Mouse (Mus musculus) heart, embryonic 16.5 days (tissue): ENCODE data around the gene Cux1. TPM values are rescaled to one million over a fixed set of nuclear protein-coding genes. Genes with fewer than 3 reads are reported as not detected.

Source experiments
- ATAC-seq: fragments of 200-750 bp; cut with Nextera tagmentation; replicated peaks from 2 replicates; pipeline ENCODE4 v1.8.0; 2017; ENCODE audit warnings: moderate number of reproducible peaks; ENCODE audit not compliant: insufficient read depth, low FRiP score; ENCODE audit errors: extremely low read depth
- H3K27ac ChIP-seq: fragments of 300-500 bp; sonication (generic); 2 replicates; pipeline ENCODE4 v1.5.1; 2014; ENCODE audit warnings: mild to moderate bottlenecking, low read length, control low read depth, moderate library complexity
- H3K27me3 ChIP-seq: fragments of 300-500 bp; sonication (generic); 2 replicates; pipeline ENCODE4 v1.6.1; 2014; ENCODE audit warnings: low read length, mixed read lengths; ENCODE audit not compliant: control insufficient read depth, insufficient read depth
- H3K36me3 ChIP-seq: fragments of 300-500 bp; sonication (generic); 2 replicates; pipeline ENCODE4 v1.6.1; 2014; ENCODE audit not compliant: control insufficient read depth, insufficient read depth
- H3K4me1 ChIP-seq: fragments of 300-500 bp; sonication (generic); 2 replicates; pipeline ENCODE4 v1.6.1; 2014; ENCODE audit warnings: low read length, mixed read lengths; ENCODE audit not compliant: control insufficient read depth, insufficient read depth
- H3K4me2 ChIP-seq: fragments of 300-500 bp; sonication (generic); 2 replicates; pipeline ENCODE4 v1.6.1; 2014; ENCODE audit warnings: low read depth, mild to moderate bottlenecking, control low read depth, low read length
- H3K4me3 ChIP-seq: fragments of 300-500 bp; sonication (generic); 2 replicates; pipeline ENCODE4 v1.5.1; 2014; ENCODE audit warnings: mild to moderate bottlenecking, control low read depth, low read length
- H3K9ac ChIP-seq: fragments of 300-500 bp; sonication (generic); 2 replicates; pipeline ENCODE4 v1.6.1; 2014; ENCODE audit warnings: low read length, control low read depth
- H3K9me3 ChIP-seq: fragments of 300-500 bp; sonication (generic); replicated peaks from 2 replicates; pipeline ENCODE4 v1.6.1; 2016; ENCODE audit warnings: low read length; ENCODE audit not compliant: control insufficient read depth
- WGBS: fragments of 180-500 bp; shearing (Covaris S2); extraction: QIAGEN DNeasy Blood & Tissue Kit; methylation state at CpG from one replicate; pipeline ENCODE4 v1.1.7; 2014; 5-methylcytosine and 5-hydroxymethylcytosine counted together
- polyA plus RNA-seq: library from polyadenylated mRNA; unstranded; fragments of >200 nt; fragmentation: Nextera tagmentation; extraction: Ambion mirVana; gene quantifications from 2 replicates; pipeline ENCODE4 v1.2.1, GENCODE M21; 2015

Gene Cux1
- polyA plus RNA-seq, 1 experiment from 2014 or later, result 89.0 TPM

DNA sequence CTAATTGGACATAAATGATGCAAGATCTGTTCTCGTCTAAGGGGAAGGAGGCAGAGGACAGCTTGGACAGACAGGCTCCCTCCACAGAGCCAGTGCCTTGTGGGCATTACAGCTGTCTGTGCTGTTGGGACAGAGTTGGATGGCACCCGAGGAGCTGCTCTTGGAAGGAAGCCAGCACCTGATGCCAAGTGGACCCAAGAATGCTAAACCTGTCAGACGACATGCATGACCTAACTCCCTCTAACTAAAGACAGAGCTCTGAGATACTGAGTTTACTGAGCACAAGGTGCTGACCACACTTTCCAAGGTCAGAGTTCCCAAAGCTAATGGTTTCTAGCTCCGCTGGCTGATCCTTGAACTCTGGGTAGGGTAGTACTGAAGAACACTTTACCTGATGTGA, 255.1 kb downstream of the Cux1 start:
- Histone ChIP-seq H3K36me3 (peaks cover 45% of the 10 kb centered on the region), H3K27ac (no peak overlapping the region), H3K4me2 (no peak overlapping the region), H3K4me1 (peaks cover 5% of the 10 kb centered on the region), H3K4me3 (no peak overlapping the region), H3K9ac (no peak overlapping the region), H3K9me3 (no peaks in the 10 kb centered on the region), H3K27me3 (no peaks in the 10 kb centered on the region)
- WGBS, result 42% methylated on average over 4 of the region's 4 CpGs
- peak; percentile 49; the same call in 1 of the 2 replicates for ATAC-seq

DNA sequence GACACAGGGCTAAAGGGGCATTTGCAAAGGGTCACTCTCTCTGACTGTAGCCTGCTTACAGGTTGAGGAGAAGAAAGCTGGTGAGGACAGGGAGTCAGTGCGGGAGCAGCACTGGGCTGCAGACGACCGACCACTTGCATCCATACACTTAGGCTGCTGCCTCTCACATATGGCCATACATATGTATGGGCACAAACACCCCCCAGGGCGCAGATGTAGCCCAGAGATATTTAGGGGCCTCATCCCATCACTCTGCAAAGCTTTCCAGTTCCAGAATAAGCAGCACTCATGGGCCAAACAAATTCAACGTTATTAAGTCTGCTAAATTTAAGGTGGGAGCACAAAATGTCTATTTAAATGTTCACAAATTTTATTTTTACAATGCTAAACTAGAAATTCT, 261.0 kb downstream of the Cux1 start:
- H3K4me3 ChIP-seq, result no peak overlapping the region
- H3K36me3 ChIP-seq, result peaks cover 52% of the 10 kb centered on the region
- no peak overlapping the region for H3K9ac ChIP-seq
- H3K27me3 ChIP-seq, result no peaks in the 10 kb centered on the region
- H3K27ac ChIP-seq, result no peak overlapping the region
- WGBS, result 89% methylated on average over 5 of the region's 5 CpGs
- H3K9me3 ChIP-seq, result no peaks in the 10 kb centered on the region
- H3K4me2 ChIP-seq, result no peak overlapping the region
- no peaks in the 10 kb centered on the region for H3K4me1 ChIP-seq
- no peak for ATAC-seq

DNA sequence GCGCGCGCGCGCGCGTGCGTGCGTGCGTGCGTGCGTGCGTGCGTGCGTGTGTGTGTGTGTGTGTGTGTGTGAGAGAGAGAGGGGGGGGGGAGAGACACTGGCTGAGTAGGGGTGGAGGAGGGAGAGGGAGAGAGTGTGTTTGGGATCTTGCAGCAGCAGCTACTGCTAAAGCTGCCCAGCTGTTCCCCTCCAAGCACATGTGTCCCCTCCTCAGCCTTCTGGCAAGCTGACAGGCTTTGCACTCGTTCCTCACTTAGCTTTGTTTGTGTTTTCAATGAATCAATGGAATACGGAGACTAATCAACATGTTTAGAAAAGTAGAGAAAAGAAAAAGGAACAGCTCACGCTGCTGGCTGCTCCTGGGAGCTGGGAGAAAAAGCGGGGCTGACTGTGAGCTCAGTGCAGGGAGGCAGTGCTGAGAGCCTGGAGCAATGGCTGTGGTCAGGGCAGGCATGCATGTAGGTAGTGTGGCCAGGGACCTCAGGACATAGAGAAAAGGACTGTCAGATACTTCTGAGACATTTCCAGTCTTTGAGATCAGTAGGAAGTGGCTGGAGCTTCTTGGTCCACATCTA, 263.8 kb downstream of the Cux1 start:
- Histone ChIP-seq H3K4me2 (no peak overlapping the region), H3K9ac (no peak overlapping the region), H3K4me1 (no peaks in the 10 kb centered on the region), H3K9me3 (no peaks in the 10 kb centered on the region), H3K27me3 (no peaks in the 10 kb centered on the region), H3K27ac (no peak overlapping the region), H3K4me3 (no peak overlapping the region), H3K36me3 (peaks cover 49% of the 10 kb centered on the region)
- 88% methylated on average over 19 of the region's 19 CpGs for WGBS
- ATAC-seq, result no peak

DNA sequence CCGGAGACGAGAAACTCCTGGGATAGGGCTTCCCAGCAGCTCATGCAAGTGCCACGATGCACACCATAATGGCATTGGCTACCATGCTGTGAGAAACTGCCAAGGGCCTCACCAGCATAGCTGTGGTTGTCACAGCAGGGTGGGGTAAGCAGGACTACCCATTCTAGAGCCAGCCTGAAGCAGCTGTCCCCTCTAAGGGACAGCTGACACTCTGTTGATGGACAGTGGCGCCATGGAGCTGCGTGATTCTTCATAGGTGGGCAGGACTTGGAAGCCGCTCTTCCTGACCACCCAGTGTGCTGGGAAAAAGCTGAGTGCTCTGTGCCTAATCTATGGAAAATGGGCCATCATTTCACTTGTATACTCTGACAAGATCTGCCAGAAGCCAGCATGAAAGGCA, 266.4 kb downstream of the Cux1 start:
- 95% methylated on average over 6 of the region's 6 CpGs for WGBS
- H3K27me3 ChIP-seq, result no peaks in the 10 kb centered on the region
- no peak for ATAC-seq
- H3K4me1 ChIP-seq, result no peaks in the 10 kb centered on the region
- no peak overlapping the region for H3K4me2 ChIP-seq
- no peak overlapping the region for H3K4me3 ChIP-seq
- H3K9ac ChIP-seq, result no peak overlapping the region
- peaks cover 25% of the 10 kb centered on the region for H3K36me3 ChIP-seq
- H3K9me3 ChIP-seq, result no peaks in the 10 kb centered on the region
- no peak overlapping the region for H3K27ac ChIP-seq

DNA sequence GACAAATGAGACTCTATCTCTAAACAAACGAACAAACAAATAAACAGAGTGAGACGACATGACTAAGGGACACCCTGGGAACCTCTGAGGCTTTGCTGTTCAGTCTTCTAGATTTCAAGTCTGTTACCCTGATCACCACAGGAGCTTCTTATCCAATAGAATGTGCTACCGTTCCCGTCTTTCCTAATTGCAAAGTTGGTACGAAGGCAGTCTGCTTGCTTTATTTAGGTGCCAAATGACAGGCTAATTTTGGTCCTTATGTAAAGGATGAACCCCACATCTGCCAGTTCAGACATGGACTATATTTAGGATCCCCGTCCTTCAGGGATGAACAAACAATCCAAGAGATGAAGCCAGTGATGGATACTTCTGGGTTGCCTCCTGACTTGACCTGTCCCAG, 269.6 kb downstream of the Cux1 start:
- H3K9ac ChIP-seq, result no peak overlapping the region
- no peaks in the 10 kb centered on the region for H3K27me3 ChIP-seq
- H3K27ac ChIP-seq, result no peak overlapping the region
- peaks cover 11% of the 10 kb centered on the region for H3K4me1 ChIP-seq
- H3K9me3 ChIP-seq, result no peaks in the 10 kb centered on the region
- no peak overlapping the region for H3K4me2 ChIP-seq
- ATAC-seq, result no peak
- no peak overlapping the region for H3K4me3 ChIP-seq
- peaks cover 12% of the 10 kb centered on the region for H3K36me3 ChIP-seq
- 74% methylated on average over 6 of the region's 6 CpGs for WGBS

DNA sequence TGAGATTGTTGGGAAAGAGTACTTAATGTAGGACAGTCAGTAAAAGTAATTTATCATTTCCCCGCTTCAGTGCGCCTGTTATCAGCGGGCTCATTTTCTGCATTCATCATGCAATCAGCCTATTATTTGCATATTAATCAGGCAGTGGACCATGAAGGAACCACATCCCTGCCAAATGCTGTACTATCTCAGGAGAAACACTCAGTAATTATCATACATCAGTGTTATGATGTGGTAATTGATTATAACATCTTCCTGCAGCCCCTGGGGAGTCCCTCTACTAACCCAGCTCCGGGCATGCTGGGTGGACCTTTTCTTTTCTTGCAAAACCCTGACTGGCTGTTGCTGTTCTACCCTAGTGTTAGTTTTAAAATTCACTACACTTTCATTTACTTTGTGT, 270.4 kb downstream of the Cux1 start:
- WGBS, result 87% methylated on average over 4 of the region's 4 CpGs
- no peak for ATAC-seq
- peaks cover 8% of the 10 kb centered on the region; the same call in 1 of the 2 replicates for H3K36me3 ChIP-seq
- H3K4me1 ChIP-seq, result peaks cover 19% of the 10 kb centered on the region
- no peak overlapping the region for H3K4me2 ChIP-seq
- no peak overlapping the region for H3K4me3 ChIP-seq
- H3K27ac ChIP-seq, result no peak overlapping the region
- no peaks in the 10 kb centered on the region for H3K27me3 ChIP-seq
- no peak overlapping the region for H3K9ac ChIP-seq
- no peaks in the 10 kb centered on the region for H3K9me3 ChIP-seq

DNA sequence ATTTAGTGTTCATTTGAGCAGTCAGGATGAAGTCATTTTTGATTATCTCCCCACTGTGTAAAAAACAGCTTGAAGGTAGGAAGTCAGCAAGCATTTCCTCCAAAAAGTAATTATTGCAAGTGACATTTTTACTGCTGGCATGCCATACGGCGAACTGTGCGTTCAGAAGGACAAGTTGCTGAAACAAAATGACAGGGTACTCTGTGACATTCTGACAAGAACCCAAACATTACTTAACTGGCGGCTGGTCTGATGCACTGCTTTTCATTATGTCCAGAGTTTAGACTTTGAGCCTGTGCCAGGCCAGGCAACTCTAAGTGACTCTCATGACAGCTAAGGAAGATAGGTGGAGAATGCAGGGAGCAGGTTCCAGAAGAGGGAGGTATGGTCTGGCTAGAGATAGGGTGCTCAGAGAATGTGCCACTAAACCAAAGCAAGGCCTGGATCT, 274.3 kb downstream of the Cux1 start:
- Histone ChIP-seq H3K4me2 (peak overlapping the region; percentile 18), H3K9me3 (no peaks in the 10 kb centered on the region), H3K4me3 (no peak overlapping the region), H3K9ac (peak overlapping the region; percentile 14; the same call in 1 of the 2 replicates), H3K4me1 (peaks cover 34% of the 10 kb centered on the region), H3K36me3 (no peaks in the 10 kb centered on the region), H3K27ac (peak overlapping the region; percentile 82), H3K27me3 (no peaks in the 10 kb centered on the region)
- peak; percentile 89 for ATAC-seq
- WGBS, result 40% methylated on average over 4 of the region's 4 CpGs

DNA sequence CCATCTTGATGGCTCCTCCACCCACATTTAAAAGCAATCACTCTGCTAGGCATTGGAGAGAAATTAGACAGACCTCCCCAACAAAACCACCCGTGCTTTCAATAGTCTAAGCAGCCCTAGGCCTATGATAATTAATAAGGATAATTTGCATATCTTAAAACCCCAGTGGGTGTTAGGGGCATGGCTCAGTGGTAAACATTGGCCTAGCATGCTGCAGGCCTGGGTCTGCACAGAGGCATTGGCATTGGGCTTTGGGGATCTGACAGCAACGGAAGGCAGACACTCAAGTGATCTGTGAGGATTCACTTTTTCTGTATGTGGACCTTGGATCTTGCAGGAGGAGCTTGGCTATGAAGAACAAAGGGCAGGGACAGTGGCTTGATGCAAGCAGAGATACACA, 274.9 kb downstream of the Cux1 start:
- no peak for ATAC-seq
- Histone ChIP-seq H3K4me2 (no peak overlapping the region; the same call in 1 of the 2 replicates), H3K4me3 (no peak overlapping the region), H3K27me3 (no peaks in the 10 kb centered on the region), H3K9me3 (no peaks in the 10 kb centered on the region), H3K9ac (peak overlapping the region; percentile 14; the same call in 1 of the 2 replicates), H3K27ac (peak overlapping the region; percentile 82), H3K36me3 (no peaks in the 10 kb centered on the region), H3K4me1 (peaks cover 34% of the 10 kb centered on the region)
- 79% methylated on average over 2 of the region's 2 CpGs for WGBS

DNA sequence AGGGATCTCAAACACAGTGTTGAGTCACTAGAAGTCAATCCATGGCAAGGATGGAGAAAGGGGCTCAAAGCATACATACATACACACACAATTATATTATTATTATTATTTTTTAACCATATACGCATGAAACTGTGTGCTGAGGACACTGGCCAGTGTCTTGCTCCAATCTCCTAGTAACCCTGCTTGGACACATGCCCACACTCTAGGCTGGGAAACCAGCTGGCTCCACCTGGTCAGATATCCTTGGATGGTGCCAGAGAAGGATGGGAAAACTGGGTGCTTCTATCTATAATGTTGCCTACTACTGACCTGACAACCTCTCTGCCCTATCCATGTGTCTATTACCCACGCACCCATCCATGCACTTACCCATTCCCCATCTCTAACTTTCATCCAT, 275.7 kb downstream of the Cux1 start:
- 89% methylated on average over 2 of the region's 2 CpGs for WGBS
- Histone ChIP-seq H3K36me3 (no peaks in the 10 kb centered on the region), H3K9me3 (no peaks in the 10 kb centered on the region)

More for the DNA sequence above, 275.7 kb downstream of the Cux1 start:
- no peak for ATAC-seq
- Histone ChIP-seq H3K9ac (no peak overlapping the region), H3K4me1 (peaks cover 34% of the 10 kb centered on the region), H3K4me2 (no peak overlapping the region), H3K27me3 (no peaks in the 10 kb centered on the region), H3K4me3 (no peak overlapping the region), H3K27ac (no peak overlapping the region)
